Mouse (Mus musculus) thymus, adult 2 months (tissue): ENCODE measurements around the gene Olfr697.
"Not testable (repeated sequence)": the region's sequence is repeated elsewhere in the genome, so short reads cannot be mapped to it uniquely, and the experiment has no call there.

Experiments
- CTCF ChIP-seq: fragments of 200-500 bp; IDR thresholded peaks from 2 replicates; pipeline ENCODE4 v1.5.1; 2012; ENCODE audit warnings: mild to moderate bottlenecking, control low read depth, low read length, moderate library complexity, borderline replicate concordance; ENCODE audit not compliant: control insufficient read depth, poor library complexity, insufficient read depth; ENCODE audit errors: extremely low read depth
- POLR2A ChIP-seq: fragments of 200-500 bp; IDR thresholded peaks from 2 replicates; pipeline ENCODE4 v1.6.1; 2012; ENCODE audit warnings: mild to moderate bottlenecking, low read length, control low read depth, moderate library complexity; ENCODE audit not compliant: control insufficient read depth, poor library complexity, insufficient read depth; ENCODE audit errors: extremely low read depth

DNA sequence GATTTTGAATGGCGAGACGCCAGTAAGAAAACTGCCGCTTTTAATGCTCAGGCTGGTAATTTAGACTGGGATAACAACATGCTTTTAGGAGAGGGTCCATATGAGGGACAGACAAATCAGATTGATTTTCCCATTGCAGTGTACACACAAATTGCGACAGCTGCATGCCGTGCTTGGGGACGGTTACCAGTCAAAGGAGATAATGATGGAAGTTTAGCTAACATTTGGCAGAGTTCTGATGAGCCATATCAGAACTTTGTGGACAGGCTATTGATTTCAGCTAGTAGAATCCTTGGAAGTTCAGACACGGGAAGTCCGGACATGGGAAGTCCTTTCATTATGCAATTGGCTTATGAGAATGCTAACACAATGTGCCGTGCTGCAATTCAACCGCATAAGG is 34.5 kb downstream of the Olfr697 start:
- TF ChIP-seq CTCF, POLR2A: not testable (repeated sequence)
